Mouse (Mus musculus) stomach, adult 2 months (tissue): Measurements from ENCODE around the gene Kcns3. TPM values are rescaled to one million over a fixed set of nuclear protein-coding genes. Genes with fewer than 3 reads are reported as not detected.

ENCODE experiments used
- polyA plus RNA-seq: library from polyadenylated mRNA; depleted of rRNA; stranded (reverse); fragments of >200 nt; gene quantifications from 2 replicates; pipeline ENCODE4 v1.2.3, GENCODE M21; 2012; rRNA removed

Gene Kcns3
- polyA plus RNA-seq: 1.3 TPM in 2 replicates

GRCm38 (mm10) chr12:11151015-11151414 is at the start of gene Kcns3:
Kcns3 (minus strand) TSS chr12:11151056.

Other genes with a start within 250 kb of the Kcns3 start
- not detected in 2 replicates for gene Msgn1, start 57.9 kb upstream of the Kcns3 start, polyA plus RNA-seq
- gene Gen1, start 114.7 kb upstream of the Kcns3 start, polyA plus RNA-seq: 0.04 and 0.25 TPM in 2 replicates
- 0.49 and 0.61 TPM in 2 replicates for gene Smc6, start 114.8 kb upstream of the Kcns3 start, polyA plus RNA-seq